Mouse (Mus musculus) C2C12 (cell line): ENCODE data around the gene Gpx2.

ENCODE experiments used
- CTCF ChIP-seq: IDR thresholded peaks from one replicate; pipeline ENCODE4 v1.5.1; 2011; ENCODE audit not compliant: control insufficient read depth, insufficient read depth, insufficient read length
- FOSL1 ChIP-seq: IDR thresholded peaks from one replicate; pipeline ENCODE4 v1.8.0; 2011; ENCODE audit warnings: mild to moderate bottlenecking, low read length; ENCODE audit not compliant: poor library complexity, insufficient read depth, severe bottlenecking
- MAX ChIP-seq: IDR thresholded peaks from one replicate; pipeline ENCODE4 v1.6.1; 2011; ENCODE audit warnings: mild to moderate bottlenecking, control low read depth
- MYOD1 ChIP-seq: IDR thresholded peaks from one replicate; pipeline ENCODE4 v1.6.1; 2011; ENCODE audit warnings: low read depth; ENCODE audit not compliant: control insufficient read depth, insufficient read length
- MYOG ChIP-seq: IDR thresholded peaks from one replicate; pipeline ENCODE4 v1.6.1; 2011; ENCODE audit not compliant: control insufficient read depth, insufficient read length; ENCODE audit errors: extremely low read depth
- USF1 ChIP-seq: IDR thresholded peaks from one replicate; pipeline ENCODE4 v1.6.1; 2011; ENCODE audit warnings: low read depth, mild to moderate bottlenecking, control low read depth, moderate library complexity

DNA sequence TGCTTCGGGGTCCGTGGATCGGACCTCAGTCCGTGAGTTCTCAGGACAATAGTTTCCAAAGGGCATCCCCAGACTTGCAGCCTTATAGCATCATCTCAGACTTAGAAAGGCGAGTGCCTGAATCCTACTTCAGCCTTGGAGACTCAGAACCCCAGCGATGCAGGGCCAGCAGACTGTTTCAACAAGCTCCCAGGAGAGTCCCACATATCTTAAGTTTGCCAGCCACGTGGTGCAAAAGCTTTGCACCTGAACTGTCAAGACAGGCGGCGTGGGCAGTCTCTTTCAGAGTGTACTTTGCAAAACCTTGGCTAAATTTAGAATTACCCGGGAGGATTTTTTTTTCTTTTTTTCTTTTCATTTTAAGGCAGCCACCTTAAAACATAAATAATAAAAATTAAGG lies 12.4 kb upstream of the Gpx2 start:
- no peak for TF ChIP-seq CTCF
- TF ChIP-seq MYOG = no peak
- TF ChIP-seq USF1 = no peak
- TF ChIP-seq MAX = no peak
- no peak for TF ChIP-seq FOSL1
- no peak for TF ChIP-seq MYOD1
